Mouse (Mus musculus) neural tube, embryonic 11.5 days (tissue): ENCODE measurements around the gene Ccdc36. TPM values are rescaled to one million over a fixed set of nuclear protein-coding genes. Genes with fewer than 3 reads are reported as not detected.

Experiments used
- ATAC-seq: fragments of 200-750 bp; cut with Nextera tagmentation; 2 replicates; pipeline ENCODE4 v1.8.0; 2017; ENCODE audit warnings: moderate number of reproducible peaks, mild to moderate bottlenecking, moderate TSS enrichment, moderate library complexity; ENCODE audit not compliant: insufficient read depth, low FRiP score, low TSS enrichment
- DNase-seq: peaks from one replicate; pipeline ENCODE4 v3.0.0-alpha.2; 2015; ENCODE audit warnings: low spot score
- H3K27ac ChIP-seq: fragments of 300-500 bp; sonication (generic); 2 replicates; pipeline ENCODE4 v1.5.1; 2014; ENCODE audit warnings: low read depth, mild to moderate bottlenecking, low read length
- H3K27me3 ChIP-seq: fragments of 300-500 bp; sonication (generic); 2 replicates; pipeline ENCODE4 v1.6.1; 2014; ENCODE audit warnings: mild to moderate bottlenecking, low read length, mixed read lengths; ENCODE audit not compliant: control insufficient read depth, insufficient read depth
- H3K36me3 ChIP-seq: fragments of 300-500 bp; sonication (generic); 2 replicates; pipeline ENCODE4 v1.6.1; 2014; ENCODE audit warnings: mild to moderate bottlenecking, low read length, moderate library complexity, mixed read lengths; ENCODE audit not compliant: control insufficient read depth, insufficient read depth
- H3K4me1 ChIP-seq: fragments of 300-500 bp; sonication (generic); 2 replicates; pipeline ENCODE4 v1.6.1; 2014; ENCODE audit warnings: low read length, mixed read lengths; ENCODE audit not compliant: control insufficient read depth, insufficient read depth
- H3K4me2 ChIP-seq: fragments of 300-500 bp; sonication (generic); 2 replicates; pipeline ENCODE4 v1.6.1; 2014; ENCODE audit warnings: low read depth, mild to moderate bottlenecking, moderate library complexity
- H3K4me3 ChIP-seq: fragments of 300-500 bp; sonication (generic); 2 replicates; pipeline ENCODE4 v1.5.1; 2014; ENCODE audit warnings: low read depth, low read length
- H3K9ac ChIP-seq: fragments of 300-500 bp; sonication (generic); 2 replicates; pipeline ENCODE4 v1.6.1; 2014; ENCODE audit warnings: mild to moderate bottlenecking, low read length
- H3K9me3 ChIP-seq: fragments of 300-500 bp; sonication (generic); 2 replicates; pipeline ENCODE4 v1.6.1; 2016; ENCODE audit warnings: low read length; ENCODE audit not compliant: control insufficient read depth
- WGBS: fragments of 180-500 bp; shearing (Covaris S2); extraction: QIAGEN DNeasy Blood & Tissue Kit; methylation state at CpG from one replicate; pipeline ENCODE4 v1.1.7; 2014; 5-methylcytosine and 5-hydroxymethylcytosine counted together
- polyA plus RNA-seq: library from polyadenylated mRNA; unstranded; fragments of >200 nt; fragmentation: Nextera tagmentation; extraction: Ambion mirVana; gene quantifications from 2 replicates; pipeline ENCODE4 v1.2.1, GENCODE M21; 2014

Ccdc36 gene
- polyA plus RNA-seq, 1 experiment from 2014 or later = 0.62 TPM

DNA sequence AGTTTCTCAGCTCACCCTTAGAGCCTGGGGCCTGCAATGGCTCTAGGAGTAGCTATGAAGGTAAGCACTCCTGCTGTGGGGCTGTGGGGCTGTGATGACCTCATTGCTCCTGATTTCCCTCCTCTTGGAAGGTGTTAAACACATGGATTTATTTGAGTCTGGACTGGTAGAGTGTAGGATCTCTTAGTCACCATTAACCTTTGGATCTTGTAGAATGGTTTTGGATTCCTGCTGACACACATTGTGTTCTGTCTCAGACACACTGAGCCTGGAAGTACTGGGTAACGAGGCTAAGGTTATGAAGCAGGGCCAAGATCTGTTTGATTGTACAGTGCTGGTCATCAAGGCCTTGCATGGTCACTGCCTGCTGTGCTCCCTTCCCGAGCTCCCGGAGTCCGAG is 49.0 kb downstream of the Ccdc36 start:
- 97% methylated on average over 4 of the region's 4 CpGs for WGBS
- Histone ChIP-seq H3K27me3 (no peaks in the 10 kb centered on the region), H3K9ac (no peak overlapping the region), H3K36me3 (peaks cover 29% of the 10 kb centered on the region), H3K27ac (no peak overlapping the region), H3K4me1 (no peaks in the 10 kb centered on the region), H3K4me3 (no peak overlapping the region), H3K9me3 (no peaks in the 10 kb centered on the region), H3K4me2 (no peak overlapping the region)
- ATAC-seq (no peak), DNase-seq (no peak)

DNA sequence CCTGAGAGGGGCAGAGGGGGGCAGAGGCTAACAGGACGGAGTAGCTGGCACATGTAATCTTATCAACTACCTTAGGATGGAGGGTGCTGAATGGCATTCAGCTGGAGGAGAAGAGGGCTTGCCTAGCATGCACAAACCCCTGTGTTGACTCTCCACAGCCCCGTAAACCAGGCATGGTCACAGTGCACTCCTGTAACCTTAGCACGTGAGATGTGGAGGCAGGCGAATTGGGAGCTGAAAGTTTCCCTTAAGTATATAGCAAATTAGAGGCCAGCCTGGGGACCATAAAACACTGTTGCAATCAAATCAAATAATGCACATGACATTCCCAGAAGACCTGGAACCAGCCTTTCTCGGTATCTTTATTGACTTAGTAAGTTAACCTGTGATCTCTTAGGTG is 49.5 kb downstream of the Ccdc36 start:
- H3K4me3 ChIP-seq = no peak overlapping the region
- no peak overlapping the region for H3K27ac ChIP-seq
- WGBS = 90% methylated on average over 5 of the region's 5 CpGs
- no peaks in the 10 kb centered on the region for H3K9me3 ChIP-seq
- H3K4me1 ChIP-seq = no peaks in the 10 kb centered on the region
- H3K27me3 ChIP-seq = no peaks in the 10 kb centered on the region
- peaks cover 26% of the 10 kb centered on the region for H3K36me3 ChIP-seq
- ATAC-seq (no peak), DNase-seq (no peak)
- no peak overlapping the region for H3K4me2 ChIP-seq
- H3K9ac ChIP-seq = no peak overlapping the region

DNA sequence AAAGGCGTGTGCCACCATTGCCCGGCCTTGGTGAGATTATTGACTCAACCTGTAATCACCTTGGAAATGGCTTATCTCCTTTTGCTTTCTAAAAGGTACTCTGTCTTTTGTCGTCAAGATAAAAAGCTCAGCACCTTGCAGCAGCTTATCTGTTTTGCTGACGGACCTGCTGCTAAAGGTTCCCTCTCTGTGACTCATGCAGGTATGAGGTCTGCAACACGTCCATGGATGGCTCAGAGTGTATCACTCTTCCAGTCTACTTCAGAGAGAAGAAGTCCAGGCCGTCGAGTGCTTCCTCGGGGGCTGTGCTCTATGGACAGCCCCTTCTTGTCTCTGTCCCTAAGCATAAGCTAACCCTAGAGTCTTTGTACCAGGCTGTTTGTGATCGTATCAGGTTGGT is 50.0 kb downstream of the Ccdc36 start:
- Histone ChIP-seq H3K4me3 (no peak overlapping the region), H3K27ac (no peak overlapping the region), H3K27me3 (no peaks in the 10 kb centered on the region), H3K36me3 (peaks cover 26% of the 10 kb centered on the region), H3K4me2 (no peak overlapping the region), H3K9me3 (no peaks in the 10 kb centered on the region), H3K4me1 (no peaks in the 10 kb centered on the region), H3K9ac (no peak overlapping the region)
- ATAC-seq (no peak), DNase-seq (no peak)
- 95% methylated on average over 9 of the region's 9 CpGs for WGBS

Other genes starting within 250 kb of the Ccdc36 start
- gene Bsn, start 238.1 kb downstream of the Ccdc36 start, polyA plus RNA-seq = 3.0 and 4.3 TPM in 2 replicates
- gene Dag1, start 164.5 kb downstream of the Ccdc36 start, polyA plus RNA-seq = 62.4 and 65.9 TPM in 2 replicates
- gene Nicn1, start 138.1 kb downstream of the Ccdc36 start, polyA plus RNA-seq = 63.8 and 65.1 TPM in 2 replicates
- 18.8 and 18.9 TPM in 2 replicates for gene Amt, start 131.6 kb downstream of the Ccdc36 start, polyA plus RNA-seq
- gene Rhoa, start 122.4 kb downstream of the Ccdc36 start, polyA plus RNA-seq = 236 and 274 TPM in 2 replicates
- gene Tcta, start 122.3 kb downstream of the Ccdc36 start, polyA plus RNA-seq = 30.8 and 31.4 TPM in 2 replicates
- 700 and 705 TPM in 2 replicates for gene Gpx1, start 89.6 kb downstream of the Ccdc36 start, polyA plus RNA-seq
- 141 and 145 TPM in 2 replicates for gene Usp4, start 80.6 kb downstream of the Ccdc36 start, polyA plus RNA-seq
- gene 1700102P08Rik, start 35.7 kb downstream of the Ccdc36 start, polyA plus RNA-seq = 0.84 and 1.3 TPM in 2 replicates
- gene BC048562, start 8.0 kb upstream of the Ccdc36 start, polyA plus RNA-seq = not detected in 2 replicates
- gene Ccdc71, start 32.0 kb upstream of the Ccdc36 start, polyA plus RNA-seq = 50.2 and 58.2 TPM in 2 replicates
- 25.4 and 28.9 TPM in 2 replicates for gene Klhdc8b, start 33.1 kb upstream of the Ccdc36 start, polyA plus RNA-seq
- 17.2 and 18.1 TPM in 2 replicates for gene Lamb2, start 51.3 kb upstream of the Ccdc36 start, polyA plus RNA-seq
- 73.8 and 79.9 TPM in 2 replicates for gene Usp19, start 62.1 kb upstream of the Ccdc36 start, polyA plus RNA-seq
- gene Qars, start 79.2 kb upstream of the Ccdc36 start, polyA plus RNA-seq = 120 and 129 TPM in 2 replicates
- gene Qrich1, start 88.3 kb upstream of the Ccdc36 start, polyA plus RNA-seq = 164 and 169 TPM in 2 replicates
- gene Impdh2, start 131.8 kb upstream of the Ccdc36 start, polyA plus RNA-seq = 179 and 189 TPM in 2 replicates
- 52.1 and 58.2 TPM in 2 replicates for gene Ndufaf3, start 138.9 kb upstream of the Ccdc36 start, polyA plus RNA-seq
- gene Dalrd3, start 141.4 kb upstream of the Ccdc36 start, polyA plus RNA-seq = 173 and 190 TPM in 2 replicates
- 166 and 179 TPM in 2 replicates for gene Wdr6, start 150.3 kb upstream of the Ccdc36 start, polyA plus RNA-seq
- gene P4htm, start 169.2 kb upstream of the Ccdc36 start, polyA plus RNA-seq = 10.5 and 11.7 TPM in 2 replicates
- 54.8 and 55.9 TPM in 2 replicates for gene Arih2, start 220.9 kb upstream of the Ccdc36 start, polyA plus RNA-seq
- gene Slc25a20, start 233.6 kb upstream of the Ccdc36 start, polyA plus RNA-seq = 31.0 and 32.8 TPM in 2 replicates